15 mouse cellular contexts compared by ENCODE assay signal in genomic region chr2:168654482-168654881, GRCm38 (mm10). TPM values are rescaled to one million over a fixed set of nuclear protein-coding genes. Genes with fewer than 3 reads are reported as not detected.
A peak's percentile ranks its signal among the peaks of the same experiment; 100 is the strongest.
DNase-seq lines count a peak whose midpoint lies in the region; ATAC-seq and TF ChIP-seq lines count a peak whose summit lies in the region.
"Had no signal": no experiment of that assay in that cellular context is flagged by ENCODE, and none has a peak within 500 bp of the region (broad histone marks: within the 10 kb centered on the region; RNA-seq: fewer than 3 reads in every experiment).

No protein-coding gene starts in this region.

- peak overlapping the region; percentile 60; the same call in 1 of the 2 replicates for H3K27ac ChIP-seq in layer of hippocampus, adult 2 months
- H3K27ac ChIP-seq in intestine, postnatal 0 days (ENCODE audit: low read depth, low read length), result no peak overlapping the region
- H3K27ac ChIP-seq: embryonic facial prominence, embryonic 12.5 days; forebrain, embryonic 12.5 days; heart, adult 2 months; hindbrain, embryonic 13.5 days; hindbrain, postnatal 0 days had no signal

- H3K4me3 ChIP-seq in layer of hippocampus, adult 2 months, result no peak overlapping the region
- no peak overlapping the region for H3K4me3 ChIP-seq in intestine, postnatal 0 days (ENCODE audit: low read depth, low read length)
- H3K4me3 ChIP-seq: embryonic facial prominence, embryonic 12.5 days; forebrain, embryonic 12.5 days; heart, adult 2 months; heart, embryonic 12.5 days; hindbrain, embryonic 13.5 days had no signal

- no peaks in the 10 kb centered on the region for H3K9me3 ChIP-seq in intestine, postnatal 0 days (ENCODE audit: control insufficient read depth)
- H3K9me3 ChIP-seq: embryonic facial prominence, embryonic 12.5 days; forebrain, embryonic 12.5 days; heart, embryonic 12.5 days; hindbrain, embryonic 13.5 days had no signal

- no peak for TF ChIP-seq CTCF in layer of hippocampus, adult 2 months (conservative IDR thresholded peaks at IDR 0.05)
- TF ChIP-seq CTCF in intestine, postnatal 0 days (IDR thresholded peaks at IDR 0.05; ENCODE audit: low read depth), result no peak

- no peak overlapping the region for H3K9ac ChIP-seq in intestine, postnatal 0 days (ENCODE audit: low read depth, low read length)
- H3K9ac ChIP-seq: embryonic facial prominence, embryonic 12.5 days; forebrain, embryonic 12.5 days; forebrain, postnatal 0 days; heart, embryonic 12.5 days; hindbrain, embryonic 13.5 days had no signal

- WGBS in intestine, postnatal 0 days, result 34% methylated on average over 9 of the region's 9 CpGs

- no peak for DNase-seq in layer of hippocampus, adult 2 months (ENCODE audit: low spot score in 2 of 2)
- no peak for DNase-seq in layer of hippocampus, adult 9-10 months (ENCODE audit: low spot score)
- peak; percentile 31 for DNase-seq in testis, postnatal 14 days (ENCODE audit: low spot score)
- DNase-seq in testis, postnatal 10 days (ENCODE audit: low spot score), result no peak
- DNase-seq in urinary bladder, adult 18-20 months (ENCODE audit: low spot score in 2 of 2), result no peak
- DNase-seq: cerebellum, adult 11-12 months; forebrain, postnatal 0 days; gastrocnemius, postnatal 14 days had no signal

- H3K4me1 ChIP-seq in intestine, postnatal 0 days (replicated peaks; ENCODE audit: control insufficient read depth, insufficient read depth, low read length), result peaks cover 11% of the 10 kb centered on the region; the same call in 1 of the 2 replicates
- H3K4me1 ChIP-seq: forebrain, embryonic 12.5 days had no signal

- H3K27me3 ChIP-seq in intestine, postnatal 0 days (replicated peaks; ENCODE audit: control insufficient read depth, insufficient read depth, low read length), result no peaks in the 10 kb centered on the region
- H3K27me3 ChIP-seq: embryonic facial prominence, embryonic 12.5 days; forebrain, embryonic 12.5 days; hindbrain, embryonic 13.5 days had no signal

- H3K36me3 ChIP-seq in intestine, postnatal 0 days (ENCODE audit: control insufficient read depth, insufficient read depth), result peaks cover 29% of the 10 kb centered on the region; the same call in 1 of the 2 replicates

- 0 out of 2 replicates have a peak overlapping the region, but pooled peaks have one; percentile 13 for H3K4me2 ChIP-seq in intestine, postnatal 0 days (replicated peaks; ENCODE audit: low read depth)
- H3K4me2 ChIP-seq: embryonic facial prominence, embryonic 12.5 days; forebrain, embryonic 12.5 days; heart, embryonic 12.5 days; hindbrain, embryonic 13.5 days had no signal

- ATAC-seq in intestine, postnatal 0 days, result no peak
- ATAC-seq: forebrain, postnatal 0 days; hindbrain, postnatal 0 days had no signal

RNA-seq across cellular contexts. Expression of gene Nfatc2, which starts 53.0 kb away (rescaled TPM):
- total RNA-seq in layer of hippocampus, adult 2 months (2021), result 10 to 100 TPM; 19.7 to 20.1 TPM
- 1.5 and 1.9 TPM in 2 replicates for polyA plus RNA-seq in intestine, postnatal 0 days (2015; fragmentation: Nextera tagmentation; extraction: Ambion mirVana)
